Mouse (Mus musculus) urinary bladder, postnatal 4 days (tissue): ENCODE measurements around the gene Golm1.
"Not testable (repeated sequence)": the region's sequence is repeated elsewhere in the genome, so short reads cannot be mapped to it uniquely, and the experiment has no call there.

Experiments
- DNase-seq, 2 experiments: peaks; one replicate each; pipeline ENCODE4 v3.0.0; 2021 to 2022; ENCODE audit warnings: low spot score in 2 of 2

Gene Golm1

GRCm38 (mm10) chr13:59675151-59676011 is at the start of gene Golm1:
TSS of gene Golm1 (minus strand) at chr13:59675811.
- peak; percentile 55 to 70 for DNase-seq

- DNase-seq: not testable (repeated sequence)
Measured at GRCm38 (mm10) chr13:59722089-59722488, 46.5 kb upstream of the Golm1 start.

GRCm38 (mm10) chr13:59719475-59719874 is 43.9 kb upstream of the Golm1 start:
- no peak for DNase-seq

GRCm38 (mm10) chr13:59718857-59719440 is 43.3 kb upstream of the Golm1 start:
- DNase-seq: not testable (repeated sequence)

GRCm38 (mm10) chr13:59713710-59714109 is 38.1 kb upstream of the Golm1 start:
- DNase-seq: no peak

GRCm38 (mm10) chr13:59711984-59712383 is 36.4 kb upstream of the Golm1 start, which contains the start of gene Spata31d1b:
TSS of gene Spata31d1b (plus strand) at chr13:59712284.
- not testable (repeated sequence) for DNase-seq

- DNase-seq: no peak
Measured at GRCm38 (mm10) chr13:59710230-59710629, 34.6 kb upstream of the Golm1 start, which contains the start of gene Spata31d1a. TSS of gene Spata31d1a (minus strand) at chr13:59710330.

- DNase-seq: no peak
Measured at GRCm38 (mm10) chr13:59704562-59704961, 29.0 kb upstream of the Golm1 start.

GRCm38 (mm10) chr13:59703514-59703913 is 27.9 kb upstream of the Golm1 start:
- no peak for DNase-seq

GRCm38 (mm10) chr13:59700137-59700536 is 24.5 kb upstream of the Golm1 start:
- DNase-seq: not testable (repeated sequence)

- no peak for DNase-seq
Measured at GRCm38 (mm10) chr13:59699131-59699530, 23.5 kb upstream of the Golm1 start.

GRCm38 (mm10) chr13:59695781-59696180 is 20.2 kb upstream of the Golm1 start:
- DNase-seq: no peak

- no peak for DNase-seq
Measured at GRCm38 (mm10) chr13:59694008-59694407, 18.4 kb upstream of the Golm1 start, which contains the start of gene 4921517D22Rik. TSS of gene 4921517D22Rik (minus strand) at chr13:59694108.

- no peak for DNase-seq
Measured at GRCm38 (mm10) chr13:59691478-59691877, 15.9 kb upstream of the Golm1 start.

GRCm38 (mm10) chr13:59690576-59690975 is 15.0 kb upstream of the Golm1 start:
- DNase-seq: no peak

- DNase-seq: no peak
Measured at GRCm38 (mm10) chr13:59689843-59690242, 14.2 kb upstream of the Golm1 start.

GRCm38 (mm10) chr13:59689313-59689712 is 13.7 kb upstream of the Golm1 start:
- no peak for DNase-seq

- no peak for DNase-seq
Measured at GRCm38 (mm10) chr13:59688338-59688770, 12.7 kb upstream of the Golm1 start.

- no peak for DNase-seq
Measured at GRCm38 (mm10) chr13:59685236-59685635, 9.6 kb upstream of the Golm1 start.

- DNase-seq: no peak
Measured at GRCm38 (mm10) chr13:59682629-59683028, 7.0 kb upstream of the Golm1 start.

- DNase-seq: no peak
Measured at GRCm38 (mm10) chr13:59679908-59680307, 4.3 kb upstream of the Golm1 start.

GRCm38 (mm10) chr13:59679306-59679705 is 3.7 kb upstream of the Golm1 start:
- DNase-seq: no peak
